Mouse (Mus musculus) midbrain, embryonic 14.5 days (tissue): ENCODE results near the gene Srpk2. TPM values are rescaled to one million over a fixed set of nuclear protein-coding genes. Genes with fewer than 3 reads are reported as not detected.
"Not testable (repeated sequence)": the region's sequence is repeated elsewhere in the genome, so short reads cannot be mapped to it uniquely, and the experiment has no call there.

Experiments
- ATAC-seq: fragments of 200-750 bp; cut with Nextera tagmentation; 2 replicates; pipeline ENCODE4 v1.8.0; 2017; ENCODE audit warnings: moderate number of reproducible peaks, moderate library complexity; ENCODE audit not compliant: low FRiP score, low TSS enrichment
- DNase-seq: peaks from one replicate; pipeline ENCODE4 v3.0.0-alpha.2; 2015
- H3K27ac ChIP-seq: fragments of 300-500 bp; sonication (generic); replicated peaks from 2 replicates; pipeline ENCODE4 v1.5.1; 2014; ENCODE audit warnings: mild to moderate bottlenecking, low read depth, low read length, moderate library complexity
- H3K27me3 ChIP-seq: fragments of 300-500 bp; sonication (generic); 2 replicates; pipeline ENCODE4 v1.6.1; 2014; ENCODE audit warnings: low read length, control low read depth, mixed read lengths; ENCODE audit not compliant: control insufficient read depth, insufficient read depth
- H3K36me3 ChIP-seq: fragments of 300-500 bp; sonication (generic); 2 replicates; pipeline ENCODE4 v1.6.1; 2014; ENCODE audit warnings: low read length, control low read depth; ENCODE audit not compliant: control insufficient read depth, insufficient read depth
- H3K4me1 ChIP-seq: fragments of 300-500 bp; sonication (generic); 2 replicates; pipeline ENCODE4 v1.6.1; 2014; ENCODE audit warnings: mild to moderate bottlenecking, antibody characterized with exemption, low read length, control low read depth; ENCODE audit not compliant: control insufficient read depth, insufficient read depth
- H3K4me2 ChIP-seq: fragments of 300-500 bp; sonication (generic); 2 replicates; pipeline ENCODE4 v1.6.1; 2014; ENCODE audit warnings: mild to moderate bottlenecking, low read length, moderate library complexity
- H3K4me3 ChIP-seq: fragments of 300-500 bp; sonication (generic); replicated peaks from 2 replicates; pipeline ENCODE4 v1.5.1; 2014; ENCODE audit warnings: low read depth, low read length
- H3K9ac ChIP-seq: fragments of 300-500 bp; sonication (generic); replicated peaks from 2 replicates; pipeline ENCODE4 v1.6.1; 2014; ENCODE audit warnings: mild to moderate bottlenecking, low read length, moderate library complexity
- H3K9me3 ChIP-seq: fragments of 300-500 bp; sonication (generic); 2 replicates; pipeline ENCODE4 v1.6.1; 2016; ENCODE audit warnings: low read length, control low read depth, mixed read lengths; ENCODE audit not compliant: control insufficient read depth
- WGBS: fragments of 180-500 bp; shearing (Covaris S2); extraction: QIAGEN DNeasy Blood & Tissue Kit; methylation state at CpG from one replicate; pipeline ENCODE4 v1.1.7; 2014; 5-methylcytosine and 5-hydroxymethylcytosine counted together
- polyA plus RNA-seq: library from polyadenylated mRNA; unstranded; fragments of >200 nt; fragmentation: Nextera tagmentation; extraction: Ambion mirVana; gene quantifications from 2 replicates; pipeline ENCODE4 v1.2.1, GENCODE M21; 2014

Srpk2 gene
- polyA plus RNA-seq, result 113 and 121 TPM in 2 replicates

DNA sequence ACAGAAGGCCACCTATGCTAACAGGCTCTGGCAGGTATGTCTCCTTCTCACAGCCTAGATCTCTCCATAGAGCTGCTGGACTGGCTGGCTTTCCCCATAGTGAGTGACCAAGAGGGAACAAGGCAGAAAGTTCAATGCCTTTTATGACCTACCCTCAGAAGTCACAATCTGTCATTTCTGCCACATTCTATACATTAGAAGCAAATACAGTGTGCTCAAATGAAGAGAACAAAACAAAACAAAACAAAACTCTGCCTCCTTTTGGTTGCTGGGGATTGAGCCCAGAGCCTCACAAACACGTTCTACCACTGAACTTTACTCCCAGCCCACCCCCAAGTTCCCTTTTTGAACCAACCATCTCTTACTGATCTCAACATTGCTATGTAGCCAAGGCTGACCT lies at the start of gene Srpk2:
TSS of gene Srpk2 (minus strand) at position 101 of the 400 bp plus-strand sequence.
- 72% methylated on average over 1 of the region's 1 CpGs for WGBS
- Histone ChIP-seq H3K4me3 (no peak within 1 kb of the TSS), H3K9ac (no peak within 1 kb of the TSS), H3K4me2 (no peak within 1 kb of the TSS), H3K4me1 (no peaks in the 10 kb centered on the region), H3K27ac (no peak within 1 kb of the TSS), H3K9me3 (no peaks in the 10 kb centered on the region), H3K36me3 (no peaks in the 10 kb centered on the region), H3K27me3 (no peaks in the 10 kb centered on the region)
- DNase-seq (no peak), ATAC-seq (no peak)

DNA sequence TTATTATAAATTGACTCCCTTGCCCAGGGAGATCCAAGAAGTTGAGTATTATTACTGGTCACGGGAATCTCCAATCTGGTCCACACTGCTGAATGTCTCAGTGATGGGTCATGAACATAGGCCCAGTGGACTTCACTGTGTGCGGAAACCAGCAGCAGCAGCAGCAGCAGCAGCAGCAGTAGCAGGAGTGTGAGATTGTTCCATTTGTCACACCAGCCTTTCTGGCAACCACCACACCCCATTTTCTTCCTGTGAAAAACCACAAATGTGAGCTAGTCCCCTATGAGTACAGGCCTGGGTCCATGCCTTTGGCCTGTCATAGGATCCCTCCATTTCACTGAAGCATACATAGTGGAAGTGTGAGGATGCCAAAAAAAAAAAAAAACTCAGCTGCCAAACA lies 37.5 kb upstream of the Srpk2 start:
- H3K4me2 ChIP-seq, result no peak overlapping the region
- H3K4me3 ChIP-seq, result no peak overlapping the region
- H3K4me1 ChIP-seq, result no peaks in the 10 kb centered on the region
- no peaks in the 10 kb centered on the region for H3K9me3 ChIP-seq
- no peaks in the 10 kb centered on the region for H3K27me3 ChIP-seq
- WGBS, result 92% methylated on average over 2 of the region's 2 CpGs
- no peak overlapping the region for H3K9ac ChIP-seq
- DNase-seq, result no peak
- no peak overlapping the region for H3K27ac ChIP-seq
- ATAC-seq, result no peak
- H3K36me3 ChIP-seq, result no peaks in the 10 kb centered on the region

- Histone ChIP-seq H3K4me1 (no peaks in the 10 kb centered on the region), H3K9ac (no peak overlapping the region), H3K4me2 (no peak overlapping the region), H3K27me3 (no peaks in the 10 kb centered on the region), H3K9me3 (no peaks in the 10 kb centered on the region), H3K36me3 (no peaks in the 10 kb centered on the region), H3K27ac (no peak overlapping the region), H3K4me3 (no peak overlapping the region)
- WGBS, result 89% methylated on average over 4 of the region's 4 CpGs
- ATAC-seq (no peak), DNase-seq (no peak)
These were observed 34.5 kb upstream of the Srpk2 start for GRCm38 (mm10) chr5:23718881-23719328.

DNA sequence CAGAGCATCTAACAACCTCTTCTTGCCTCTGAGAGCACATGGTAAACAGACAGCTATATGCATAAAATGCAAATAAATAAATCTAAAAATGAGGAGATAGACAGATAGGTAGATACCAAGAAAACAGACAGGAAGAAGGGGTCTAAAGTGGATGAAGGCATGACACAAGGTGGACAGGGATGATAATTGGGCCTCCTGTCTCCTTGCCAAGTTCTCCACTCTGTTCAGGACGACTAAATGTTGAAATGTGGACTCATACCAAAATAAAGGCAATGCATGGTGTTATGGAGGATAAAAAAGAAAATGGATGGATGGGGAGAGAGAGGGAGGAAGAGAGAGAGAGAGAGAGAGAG lies 33.7 kb upstream of the Srpk2 start:
- H3K4me2 ChIP-seq, result no peak overlapping the region

DNA sequence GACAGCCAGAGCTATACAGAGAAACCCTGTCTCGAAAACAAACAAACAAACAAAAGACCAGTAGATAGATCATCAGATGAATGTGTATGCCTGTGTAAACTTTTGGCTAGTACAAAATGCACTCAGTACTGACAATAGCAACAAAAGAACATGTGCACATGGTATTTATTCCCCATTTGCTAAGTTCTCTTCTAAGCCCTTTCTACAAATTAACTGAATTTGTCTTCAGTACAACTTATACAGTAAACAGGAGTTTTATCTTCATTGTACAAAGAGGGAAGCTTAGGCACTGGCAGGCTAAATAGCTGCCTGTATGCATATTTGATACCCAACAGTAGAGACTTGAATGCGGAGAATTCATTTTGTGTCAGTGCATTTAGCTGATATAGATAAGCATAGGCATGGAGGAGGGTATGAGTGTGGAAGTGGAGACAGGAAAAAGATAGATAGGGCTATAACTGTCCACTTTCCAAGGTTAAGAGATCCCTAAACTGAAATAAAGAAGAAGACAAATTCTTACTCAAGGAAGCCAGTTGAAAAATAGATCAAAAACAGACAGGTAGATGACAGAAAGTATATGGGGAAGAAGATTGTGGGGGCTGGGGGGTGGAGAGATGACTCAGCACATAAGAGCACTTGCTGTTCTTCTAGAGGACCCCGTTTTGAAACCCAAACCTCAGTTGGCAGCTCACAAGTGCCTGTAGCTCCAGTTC lies 33.2 kb upstream of the Srpk2 start:
- H3K9me3 ChIP-seq, result no peaks in the 10 kb centered on the region
- no peaks in the 10 kb centered on the region for H3K27me3 ChIP-seq
- no peak overlapping the region for H3K4me3 ChIP-seq
- no peak overlapping the region for H3K27ac ChIP-seq
- H3K4me1 ChIP-seq, result no peaks in the 10 kb centered on the region
- WGBS, result 73% methylated on average over 3 of the region's 3 CpGs
- no peak overlapping the region for H3K9ac ChIP-seq
- H3K4me2 ChIP-seq, result no peak overlapping the region
- ATAC-seq (no peak), DNase-seq (no peak)
- H3K36me3 ChIP-seq, result no peaks in the 10 kb centered on the region

More for the DNA sequence above, 33.7 kb upstream of the Srpk2 start:
- 92% methylated on average over 1 of the region's 1 CpGs for WGBS
- H3K36me3 ChIP-seq, result no peaks in the 10 kb centered on the region
- H3K27me3 ChIP-seq, result no peaks in the 10 kb centered on the region
- DNase-seq (no peak), ATAC-seq (no peak)
- H3K4me1 ChIP-seq, result no peaks in the 10 kb centered on the region
- H3K4me3 ChIP-seq, result no peak overlapping the region
- H3K9ac ChIP-seq, result no peak overlapping the region
- H3K27ac ChIP-seq, result no peak overlapping the region
- H3K9me3 ChIP-seq, result no peaks in the 10 kb centered on the region

DNA sequence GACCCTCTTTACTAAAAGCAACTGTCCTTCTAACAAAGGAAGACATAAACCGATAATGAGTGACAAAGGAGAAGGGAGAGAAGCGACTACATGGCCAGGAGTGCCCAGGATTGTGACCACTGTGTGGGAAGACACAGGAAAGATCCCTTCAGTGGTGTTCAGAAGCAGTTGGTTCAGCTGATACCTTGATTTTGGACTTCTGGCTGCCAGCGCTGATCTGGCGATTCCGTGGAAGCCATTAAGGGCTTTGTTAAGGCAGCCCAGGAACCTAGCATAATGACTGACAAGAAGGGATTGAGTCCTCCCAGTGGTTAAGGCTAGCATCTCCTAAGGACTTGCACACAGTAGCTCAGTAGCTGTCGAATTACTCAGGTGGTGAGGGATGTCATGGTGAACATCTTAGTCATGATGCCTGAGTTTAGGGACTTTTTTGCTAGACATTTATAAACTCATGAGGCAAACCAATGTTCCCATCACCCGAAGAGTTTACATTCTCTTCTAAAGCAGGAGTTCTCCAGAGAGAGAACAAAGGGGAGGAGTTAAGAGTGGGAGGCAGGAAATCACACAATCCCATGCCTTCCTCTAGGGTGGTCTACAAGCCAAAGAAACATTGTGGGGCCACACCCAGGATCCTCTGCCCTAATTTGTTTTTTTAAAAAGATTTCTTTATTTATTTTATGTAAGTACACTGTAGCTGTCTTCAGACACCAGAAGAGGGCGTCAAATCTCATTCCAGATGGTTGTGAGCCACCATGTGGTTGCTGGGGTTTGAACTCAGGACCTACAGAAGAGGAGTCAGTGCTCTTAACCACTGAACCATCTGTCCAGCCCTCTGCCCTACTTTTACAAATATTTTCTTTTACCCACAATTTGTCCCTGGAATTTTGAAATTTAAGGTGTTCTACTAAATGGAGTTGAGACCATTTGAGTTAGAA lies 29.3 kb upstream of the Srpk2 start:
- ATAC-seq (no peak), DNase-seq (no peak)
- H3K9me3 ChIP-seq, result peaks cover 9% of the 10 kb centered on the region; the same call in 1 of the 2 replicates
- H3K27ac ChIP-seq, result no peak overlapping the region
- H3K9ac ChIP-seq, result no peak overlapping the region
- H3K4me2 ChIP-seq, result no peak overlapping the region
- no peaks in the 10 kb centered on the region for H3K36me3 ChIP-seq
- no peaks in the 10 kb centered on the region for H3K27me3 ChIP-seq
- no peaks in the 10 kb centered on the region for H3K4me1 ChIP-seq
- H3K4me3 ChIP-seq, result no peak overlapping the region
- 87% methylated on average over 8 of the region's 8 CpGs for WGBS

GRCm38 (mm10) chr5:23712130-23713001 lies 27.9 kb upstream of the Srpk2 start:
- Histone ChIP-seq H3K9me3 (peaks cover 10% of the 10 kb centered on the region), H3K4me1 (no peaks in the 10 kb centered on the region), H3K4me3 (peak overlapping the region; percentile 60), H3K4me2 (peak overlapping the region; percentile 56), H3K27ac (no peak overlapping the region), H3K27me3 (no peaks in the 10 kb centered on the region), H3K36me3 (no peaks in the 10 kb centered on the region; the same call in 1 of the 2 replicates), H3K9ac (peak overlapping the region; percentile 46)
- WGBS, result 2% methylated on average over 59 of the region's 60 CpGs
- peak; percentile 79 for DNase-seq
- peak; percentile 96 for ATAC-seq

DNA sequence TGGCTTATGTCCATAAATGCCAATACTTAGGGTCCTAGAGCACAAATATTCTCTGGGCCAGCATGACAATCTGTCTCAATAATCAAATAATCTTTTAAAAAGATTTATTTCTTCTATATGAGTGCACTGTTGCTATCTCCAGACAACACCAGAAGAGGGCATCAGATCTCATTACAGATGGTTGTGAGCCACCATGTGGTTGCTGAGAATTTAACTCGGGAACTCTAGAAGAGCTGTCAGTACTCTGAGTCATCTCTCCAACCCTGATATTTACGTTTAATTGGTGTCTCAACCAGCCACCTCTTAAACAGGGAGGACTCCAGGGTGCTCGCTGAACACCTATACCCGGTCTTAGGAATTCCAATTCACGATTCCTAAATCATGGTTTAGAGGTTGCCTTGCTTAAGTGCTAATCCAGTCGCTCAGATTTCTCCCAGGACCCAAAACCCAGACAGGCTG lies 27.3 kb upstream of the Srpk2 start:
- H3K36me3 ChIP-seq, H3K27ac ChIP-seq, H3K4me1 ChIP-seq, H3K27me3 ChIP-seq: not testable (repeated sequence)
- Histone ChIP-seq H3K4me3 (peak overlapping the region; percentile 60), H3K9ac (peak overlapping the region; percentile 46), H3K4me2 (peak overlapping the region; percentile 56), H3K9me3 (peaks cover 12% of the 10 kb centered on the region)
- WGBS, result 53% methylated on average over 6 of the region's 6 CpGs
- peak; percentile 3 for DNase-seq
- peak; percentile 26; the same call in 1 of the 2 replicates for ATAC-seq
